Mouse (Mus musculus) hindbrain, embryonic 14.5 days (tissue): ENCODE results near the gene Opcml. TPM values are rescaled to one million over a fixed set of nuclear protein-coding genes. Genes with fewer than 3 reads are reported as not detected.

ENCODE experiments used
- ATAC-seq: fragments of 200-750 bp; cut with Nextera tagmentation; 2 replicates; pipeline ENCODE4 v1.8.0; 2017; ENCODE audit warnings: moderate number of reproducible peaks, mild to moderate bottlenecking, moderate TSS enrichment, moderate library complexity; ENCODE audit not compliant: low FRiP score
- DNase-seq: peaks from one replicate; pipeline ENCODE4 v3.0.0-alpha.2; 2015; ENCODE audit warnings: low spot score
- H3K27ac ChIP-seq: fragments of 300-500 bp; sonication (generic); 2 replicates; pipeline ENCODE4 v1.5.1; 2014; ENCODE audit warnings: mild to moderate bottlenecking, moderate library complexity
- H3K27me3 ChIP-seq: fragments of 300-500 bp; sonication (generic); 2 replicates; pipeline ENCODE4 v1.6.1; 2014; ENCODE audit warnings: mild to moderate bottlenecking, low read length, mixed read lengths; ENCODE audit not compliant: control insufficient read depth, insufficient read depth
- H3K36me3 ChIP-seq: fragments of 300-500 bp; sonication (generic); replicated peaks from 2 replicates; pipeline ENCODE4 v1.6.1; 2014; ENCODE audit not compliant: control insufficient read depth, insufficient read depth
- H3K4me1 ChIP-seq: fragments of 300-500 bp; sonication (generic); replicated peaks from 2 replicates; pipeline ENCODE4 v1.6.1; 2014; ENCODE audit warnings: antibody characterized with exemption, low read length, mixed read lengths; ENCODE audit not compliant: control insufficient read depth, insufficient read depth
- H3K4me2 ChIP-seq: fragments of 300-500 bp; sonication (generic); replicated peaks from 2 replicates; pipeline ENCODE4 v1.6.1; 2014; ENCODE audit warnings: mild to moderate bottlenecking, moderate library complexity
- H3K4me3 ChIP-seq: fragments of 300-500 bp; sonication (generic); replicated peaks from 2 replicates; pipeline ENCODE4 v1.5.1; 2014; ENCODE audit warnings: mild to moderate bottlenecking, low read length
- H3K9ac ChIP-seq: fragments of 300-500 bp; sonication (generic); 2 replicates; pipeline ENCODE4 v1.6.1; 2014
- H3K9me3 ChIP-seq: fragments of 300-500 bp; sonication (generic); 2 replicates; pipeline ENCODE4 v1.6.1; 2016; ENCODE audit warnings: low read length; ENCODE audit not compliant: control insufficient read depth
- WGBS: fragments of 180-500 bp; shearing (Covaris S2); extraction: QIAGEN DNeasy Blood & Tissue Kit; methylation state at CpG from one replicate; pipeline ENCODE4 v1.1.7; 2014; 5-methylcytosine and 5-hydroxymethylcytosine counted together
- polyA plus RNA-seq: library from polyadenylated mRNA; unstranded; fragments of >200 nt; fragmentation: Nextera tagmentation; extraction: Ambion mirVana; gene quantifications from 2 replicates; pipeline ENCODE4 v1.2.1, GENCODE M21; 2014

The Opcml gene
- polyA plus RNA-seq, 1 experiment from 2014 or later, result 42.9 TPM

DNA sequence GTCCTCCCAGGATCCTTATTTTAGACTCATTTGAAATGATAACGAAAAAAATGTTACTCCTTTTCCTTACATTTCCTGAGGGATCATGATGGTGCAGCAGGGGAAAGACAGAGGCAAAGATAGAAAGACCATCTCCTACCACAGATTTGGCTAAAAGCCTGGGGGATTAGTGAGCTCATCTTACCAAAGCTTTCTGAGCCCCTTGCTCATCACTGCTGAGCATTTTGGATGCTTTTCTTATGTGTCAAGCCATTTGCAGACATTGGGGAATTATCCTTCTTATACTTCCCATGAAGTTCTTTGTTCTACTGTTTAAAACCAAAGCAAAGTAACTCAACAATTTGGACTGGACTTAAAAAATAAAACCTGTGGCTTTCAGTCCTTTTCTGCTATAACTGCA lies 30.6 kb downstream of the Opcml start:
- H3K9ac ChIP-seq, result no peak overlapping the region
- WGBS, result 91% methylated on average over 1 of the region's 1 CpGs
- H3K9me3 ChIP-seq, result no peaks in the 10 kb centered on the region
- H3K36me3 ChIP-seq, result no peaks in the 10 kb centered on the region
- H3K27ac ChIP-seq, result no peak overlapping the region
- ATAC-seq (no peak), DNase-seq (no peak)
- H3K4me2 ChIP-seq, result no peak overlapping the region
- no peaks in the 10 kb centered on the region for H3K4me1 ChIP-seq
- no peak overlapping the region for H3K4me3 ChIP-seq
- H3K27me3 ChIP-seq, result no peaks in the 10 kb centered on the region

DNA sequence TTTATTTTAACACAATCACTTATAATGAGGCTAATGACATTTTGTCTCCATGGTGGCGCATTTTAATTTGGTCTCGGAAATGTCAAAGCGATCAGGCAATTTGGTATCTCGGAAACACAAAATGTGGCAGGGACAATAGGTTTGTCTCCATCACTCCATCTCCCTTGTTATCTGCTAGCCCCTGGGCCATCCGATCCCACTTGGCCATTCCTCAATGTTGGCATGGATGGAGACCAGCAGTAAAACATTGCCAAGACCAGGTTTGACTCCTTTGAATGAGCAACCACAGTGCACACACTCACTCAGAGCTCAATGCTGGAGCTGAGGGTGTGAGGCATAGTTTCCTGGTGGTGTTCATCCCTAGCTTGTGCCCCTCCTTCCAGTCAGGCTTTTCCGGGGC lies 32.1 kb downstream of the Opcml start:
- no peak overlapping the region for H3K27ac ChIP-seq
- WGBS, result 75% methylated on average over 6 of the region's 6 CpGs
- no peaks in the 10 kb centered on the region for H3K9me3 ChIP-seq
- DNase-seq (no peak), ATAC-seq (no peak)
- H3K27me3 ChIP-seq, result no peaks in the 10 kb centered on the region
- no peak overlapping the region for H3K4me2 ChIP-seq
- H3K4me1 ChIP-seq, result no peaks in the 10 kb centered on the region
- H3K36me3 ChIP-seq, result no peaks in the 10 kb centered on the region
- H3K4me3 ChIP-seq, result no peak overlapping the region
- H3K9ac ChIP-seq, result no peak overlapping the region

DNA sequence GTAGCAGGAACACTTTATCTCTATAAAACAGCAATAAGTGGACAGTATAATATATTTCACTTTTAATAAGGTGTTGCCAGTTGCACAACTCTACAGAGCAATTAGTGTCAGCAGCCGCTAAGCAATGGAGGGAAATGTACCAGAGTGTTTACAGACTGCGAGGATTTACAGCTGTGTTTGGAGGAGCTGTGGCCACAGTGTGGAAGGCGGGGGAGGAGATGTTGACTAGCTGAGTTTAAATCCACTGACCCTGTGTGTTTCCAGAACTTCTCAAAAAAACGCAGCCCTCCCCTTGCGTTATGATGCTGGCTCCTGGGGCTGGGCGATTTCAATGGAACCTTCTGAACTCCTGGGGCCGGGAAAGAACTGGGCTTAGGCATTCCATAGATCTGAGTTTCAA lies 33.8 kb downstream of the Opcml start:
- 86% methylated on average over 7 of the region's 7 CpGs for WGBS
- Histone ChIP-seq H3K9ac (no peak overlapping the region), H3K4me1 (no peaks in the 10 kb centered on the region), H3K27me3 (no peaks in the 10 kb centered on the region), H3K4me2 (no peak overlapping the region), H3K36me3 (no peaks in the 10 kb centered on the region), H3K9me3 (no peaks in the 10 kb centered on the region), H3K4me3 (no peak overlapping the region), H3K27ac (no peak overlapping the region)
- DNase-seq, result no peak
- ATAC-seq, result no peak

GRCm38 (mm10) chr9:27830519-27830918 lies 39.9 kb downstream of the Opcml start:
- Histone ChIP-seq H3K27me3 (no peaks in the 10 kb centered on the region), H3K36me3 (no peaks in the 10 kb centered on the region), H3K27ac (no peak overlapping the region), H3K4me1 (no peaks in the 10 kb centered on the region), H3K4me2 (no peak overlapping the region), H3K9me3 (no peaks in the 10 kb centered on the region), H3K4me3 (no peak overlapping the region), H3K9ac (no peak overlapping the region)
- WGBS, result 52% methylated on average over 5 of the region's 5 CpGs
- no peak for DNase-seq
- no peak for ATAC-seq

GRCm38 (mm10) chr9:27842806-27843205 lies 52.2 kb downstream of the Opcml start:
- Histone ChIP-seq H3K4me3 (no peak overlapping the region), H3K36me3 (no peaks in the 10 kb centered on the region), H3K4me1 (no peaks in the 10 kb centered on the region), H3K27ac (no peak overlapping the region), H3K4me2 (no peak overlapping the region), H3K27me3 (no peaks in the 10 kb centered on the region), H3K9me3 (no peaks in the 10 kb centered on the region), H3K9ac (no peak overlapping the region)
- no peak for ATAC-seq
- no peak for DNase-seq
- 85% methylated on average over 5 of the region's 5 CpGs for WGBS

DNA sequence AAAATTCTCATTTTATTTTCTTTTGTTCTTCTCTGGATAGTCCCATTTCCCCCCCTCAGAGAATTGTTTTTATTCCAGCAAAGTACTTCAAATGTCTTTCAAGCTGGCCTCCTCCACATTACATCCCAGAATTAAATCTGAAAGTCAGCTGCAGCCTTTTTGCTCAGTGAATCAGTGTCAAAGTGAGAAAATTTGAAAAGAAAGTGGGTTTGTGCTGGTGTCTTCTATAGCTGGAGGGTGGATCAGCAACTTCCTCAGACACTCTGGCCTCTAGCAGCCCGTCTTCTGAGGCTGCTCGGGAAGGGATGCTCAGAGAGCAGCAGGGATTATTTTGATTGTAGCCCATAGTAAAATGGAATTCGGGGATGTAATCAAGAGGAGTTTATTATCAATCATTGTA lies 81.0 kb downstream of the Opcml start:
- Histone ChIP-seq H3K9ac (no peak overlapping the region), H3K4me2 (no peak overlapping the region), H3K27me3 (no peaks in the 10 kb centered on the region), H3K36me3 (no peaks in the 10 kb centered on the region), H3K27ac (no peak overlapping the region), H3K4me3 (no peak overlapping the region), H3K4me1 (no peaks in the 10 kb centered on the region), H3K9me3 (no peaks in the 10 kb centered on the region)
- WGBS, result 81% methylated on average over 3 of the region's 3 CpGs
- ATAC-seq (no peak), DNase-seq (no peak)

DNA sequence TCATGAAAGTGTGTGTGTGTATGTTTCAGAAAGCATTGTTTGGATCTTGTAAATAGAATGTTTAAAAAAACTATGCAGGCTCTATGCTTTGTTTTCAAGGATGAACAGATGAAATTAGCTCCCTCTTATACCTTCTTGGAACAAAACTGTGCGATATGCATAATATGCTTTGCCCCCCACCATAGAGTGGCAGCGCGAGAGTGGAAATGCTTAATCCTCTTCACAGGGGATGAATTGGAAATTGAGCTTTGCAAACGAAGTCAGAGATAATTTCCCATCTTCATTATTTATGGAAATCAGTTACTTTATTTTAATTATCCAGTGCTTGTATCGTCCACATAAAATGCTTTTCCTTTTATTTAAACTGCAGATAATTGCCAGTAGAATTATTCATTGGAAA lies 99.1 kb downstream of the Opcml start:
- H3K4me3 ChIP-seq, result no peak overlapping the region
- H3K4me2 ChIP-seq, result no peak overlapping the region
- ATAC-seq, result no peak
- no peak overlapping the region for H3K27ac ChIP-seq
- 61% methylated on average over 5 of the region's 5 CpGs for WGBS
- H3K9ac ChIP-seq, result no peak overlapping the region
- H3K36me3 ChIP-seq, result no peaks in the 10 kb centered on the region
- H3K9me3 ChIP-seq, result no peaks in the 10 kb centered on the region
- no peak for DNase-seq
- no peaks in the 10 kb centered on the region for H3K4me1 ChIP-seq
- H3K27me3 ChIP-seq, result no peaks in the 10 kb centered on the region

- ATAC-seq (no peak), DNase-seq (no peak)
- H3K27ac ChIP-seq, result no peak overlapping the region
- H3K9me3 ChIP-seq, result peaks cover 8% of the 10 kb centered on the region; the same call in 1 of the 2 replicates
- no peak overlapping the region for H3K4me3 ChIP-seq
- no peaks in the 10 kb centered on the region for H3K4me1 ChIP-seq
- H3K27me3 ChIP-seq, result no peaks in the 10 kb centered on the region
- WGBS, result 57% methylated on average over 3 of the region's 3 CpGs
- no peak overlapping the region for H3K9ac ChIP-seq
- no peak overlapping the region for H3K4me2 ChIP-seq
- H3K36me3 ChIP-seq, result no peaks in the 10 kb centered on the region
These were observed 126.7 kb downstream of the Opcml start for GRCm38 (mm10) chr9:27917250-27917649.

DNA sequence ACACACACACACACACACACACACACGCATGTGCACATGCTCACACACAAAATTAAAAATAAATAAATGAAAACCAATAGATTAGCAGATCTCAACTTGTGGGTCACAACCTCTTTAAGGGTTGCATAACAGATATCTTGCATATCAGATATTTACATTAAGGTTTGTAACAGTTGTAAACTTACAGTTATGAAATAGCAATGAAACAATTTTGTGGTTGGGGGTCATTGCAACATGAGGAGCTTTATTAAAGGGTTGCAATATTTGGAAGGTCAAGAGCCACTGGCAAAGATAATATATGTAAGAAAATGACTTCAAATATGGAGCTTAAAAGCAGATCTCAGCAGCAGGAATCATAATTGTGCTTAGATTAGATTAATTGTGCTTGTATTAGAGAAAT lies 132.9 kb downstream of the Opcml start:
- WGBS, result 86% methylated on average over 1 of the region's 1 CpGs
- no peaks in the 10 kb centered on the region for H3K4me1 ChIP-seq
- no peak overlapping the region for H3K9ac ChIP-seq
- H3K4me2 ChIP-seq, result no peak overlapping the region
- H3K27me3 ChIP-seq, result no peaks in the 10 kb centered on the region
- ATAC-seq, result no peak
- H3K9me3 ChIP-seq, result no peaks in the 10 kb centered on the region
- H3K4me3 ChIP-seq, result no peak overlapping the region
- no peak for DNase-seq
- H3K27ac ChIP-seq, result no peak overlapping the region
- H3K36me3 ChIP-seq, result no peaks in the 10 kb centered on the region
